Mouse (Mus musculus) layer of hippocampus, adult 9-11 months (tissue): ENCODE measurements at regions not wholly inside any gene's neighbourhood (a gene's known extent, or its start where the extent isn't known, plus 50 kb on each side); places are given as distances from the start of the nearest gene placed in this dataset.
A peak's percentile ranks its signal among the peaks of the same experiment; 100 is the strongest.
"Not testable (repeated sequence)": the region's sequence is repeated elsewhere in the genome, so short reads cannot be mapped to it uniquely, and the experiment has no call there.

Experiments
- DNase-seq: peaks from one replicate; pipeline ENCODE4 v3.0.0; 2022

- DNase-seq: no peak
Measured at GRCm38 (mm10) chr10:20891426-20891825, 60.9 kb upstream of the Ahi1 start.

GRCm38 (mm10) chr10:20883618-20884017, 68.7 kb upstream of the Ahi1 start:
- no peak for DNase-seq

GRCm38 (mm10) chr10:20882599-20882998, 69.7 kb upstream of the Ahi1 start:
- DNase-seq: no peak

- no peak for DNase-seq
Measured at GRCm38 (mm10) chr10:20880251-20880650, 72.1 kb upstream of the Ahi1 start.

- DNase-seq: no peak
Measured at GRCm38 (mm10) chr10:20879482-20879881, 72.9 kb upstream of the Ahi1 start.

GRCm38 (mm10) chr10:20867076-20867475, 85.3 kb upstream of the Ahi1 start:
- no peak for DNase-seq

- no peak for DNase-seq
Measured at GRCm38 (mm10) chr10:20865031-20865430, 87.3 kb upstream of the Ahi1 start.

- DNase-seq: no peak
Measured at GRCm38 (mm10) chr10:20857413-20857812, 94.9 kb upstream of the Ahi1 start.

GRCm38 (mm10) chr10:20854621-20855363, 97.6 kb upstream of the Ahi1 start:
- peak; percentile 29 for DNase-seq

- no peak for DNase-seq
Measured at GRCm38 (mm10) chr10:20847287-20847686, 105.1 kb upstream of the Ahi1 start.

- no peak for DNase-seq
Measured at GRCm38 (mm10) chr10:20843277-20843676, 109.1 kb upstream of the Ahi1 start.

- no peak for DNase-seq
Measured at GRCm38 (mm10) chr10:20842131-20842530, 110.2 kb upstream of the Ahi1 start.

- no peak for DNase-seq
Measured at GRCm38 (mm10) chr10:20841430-20842040, 110.8 kb upstream of the Ahi1 start.

GRCm38 (mm10) chr10:20838685-20839425, 113.5 kb upstream of the Ahi1 start:
- no peak for DNase-seq

GRCm38 (mm10) chr10:20836816-20837215, 111.9 kb upstream of the Pde7b start:
- not testable (repeated sequence) for DNase-seq

GRCm38 (mm10) chr10:20834806-20835575, 110.1 kb upstream of the Pde7b start:
- DNase-seq: peak; percentile 44

GRCm38 (mm10) chr10:20828304-20828703, 103.4 kb upstream of the Pde7b start:
- DNase-seq: no peak

- no peak for DNase-seq
Measured at GRCm38 (mm10) chr10:20827473-20827872, 102.6 kb upstream of the Pde7b start.

- DNase-seq: no peak
Measured at GRCm38 (mm10) chr10:20818548-20818947, 93.7 kb upstream of the Pde7b start.

- no peak for DNase-seq
Measured at GRCm38 (mm10) chr10:20799792-20800191, 74.9 kb upstream of the Pde7b start.

GRCm38 (mm10) chr10:20798400-20798799, 73.5 kb upstream of the Pde7b start:
- DNase-seq: no peak

- no peak for DNase-seq
Measured at GRCm38 (mm10) chr10:20793956-20794355, 69.1 kb upstream of the Pde7b start.

GRCm38 (mm10) chr10:20780946-20781345, 56.1 kb upstream of the Pde7b start:
- DNase-seq: no peak
